Mouse (Mus musculus): ENCODE measurements around the gene Negr1. TPM values are rescaled to one million over a fixed set of nuclear protein-coding genes. Genes with fewer than 3 reads are reported as not detected.
A peak's percentile ranks its signal among the peaks of the same experiment; 100 is the strongest.

Gene Negr1
- polyA plus RNA-seq, 1 experiment from 2014 or later: 5.3 TPM

DNA sequence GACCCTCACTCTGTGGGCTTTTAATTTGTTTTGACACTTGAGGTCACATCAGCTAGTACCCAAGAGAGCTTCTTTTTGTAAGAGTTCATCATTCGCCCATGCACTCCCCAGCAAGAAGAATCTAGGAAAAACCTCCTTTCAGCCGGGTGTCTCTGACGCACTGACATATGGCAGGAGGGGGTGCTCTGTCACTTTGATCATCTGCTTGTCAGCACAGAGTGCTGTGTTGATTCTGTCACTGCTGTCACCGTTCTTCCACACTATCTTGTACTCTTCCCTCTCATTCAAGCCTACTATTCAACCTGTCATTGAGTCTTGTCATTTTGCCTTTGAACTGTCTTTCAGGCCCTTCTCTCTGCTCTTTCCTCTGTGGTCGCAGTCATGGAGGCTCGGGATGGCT is 385.8 kb downstream of the Negr1 start:
- Histone ChIP-seq H3K4me1 (replicated peaks; ENCODE audit: control insufficient read depth, insufficient read depth, low read length) (no peaks in the 10 kb centered on the region), H3K9ac (ENCODE audit: low read length) (no peak overlapping the region), H3K27ac (ENCODE audit: low read depth, low read length) (no peak overlapping the region), H3K4me2 (ENCODE audit: low read depth, low read length, severe bottlenecking) (no peak overlapping the region), H3K36me3 (ENCODE audit: control insufficient read depth, insufficient read depth, low read length) (no peaks in the 10 kb centered on the region), H3K4me3 (ENCODE audit: low read depth, low read length) (no peak overlapping the region), H3K27me3 (ENCODE audit: control insufficient read depth, insufficient read depth, low read length) (no peaks in the 10 kb centered on the region), H3K9me3 (ENCODE audit: control insufficient read depth, low read length) (no peaks in the 10 kb centered on the region)
- no peak for DNase-seq (ENCODE audit: low spot score)
- WGBS: 79% methylated on average over 6 of the region's 6 CpGs
- no peak; the same call in 1 of the 2 replicates for ATAC-seq (replicated peaks; ENCODE audit: low FRiP score)

DNA sequence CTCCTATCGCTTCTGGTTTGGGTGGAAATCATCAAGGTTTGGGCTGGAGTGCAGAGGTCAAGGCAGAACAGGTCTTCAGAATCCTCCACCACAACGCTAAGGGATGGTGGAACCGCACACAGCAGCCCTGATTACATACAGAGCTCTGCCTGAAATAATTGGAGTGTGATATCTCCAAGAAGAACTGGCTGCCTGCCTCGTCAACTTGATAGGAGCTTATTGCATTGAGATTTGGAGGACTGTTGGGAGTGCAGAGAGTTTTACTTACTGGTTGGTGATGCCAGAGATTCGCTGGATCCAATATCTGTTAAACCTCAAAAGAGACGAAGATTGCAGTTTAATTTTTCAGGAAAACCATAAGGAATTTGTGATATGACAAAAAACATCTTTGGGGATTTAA is 391.4 kb downstream of the Negr1 start:
- Histone ChIP-seq H3K4me2 (ENCODE audit: low read depth, low read length, severe bottlenecking) (no peak overlapping the region), H3K9me3 (ENCODE audit: control insufficient read depth, low read length) (no peaks in the 10 kb centered on the region), H3K36me3 (ENCODE audit: control insufficient read depth, insufficient read depth, low read length) (no peaks in the 10 kb centered on the region), H3K4me3 (ENCODE audit: low read depth, low read length) (no peak overlapping the region), H3K27me3 (ENCODE audit: control insufficient read depth, insufficient read depth, low read length) (no peaks in the 10 kb centered on the region), H3K4me1 (replicated peaks; ENCODE audit: control insufficient read depth, insufficient read depth, low read length) (no peaks in the 10 kb centered on the region), H3K27ac (ENCODE audit: low read depth, low read length) (no peak overlapping the region), H3K9ac (ENCODE audit: low read length) (no peak overlapping the region)
- 81% methylated on average over 6 of the region's 6 CpGs for WGBS
- DNase-seq (ENCODE audit: low spot score): no peak
- no peak for ATAC-seq (replicated peaks; ENCODE audit: low FRiP score)

DNA sequence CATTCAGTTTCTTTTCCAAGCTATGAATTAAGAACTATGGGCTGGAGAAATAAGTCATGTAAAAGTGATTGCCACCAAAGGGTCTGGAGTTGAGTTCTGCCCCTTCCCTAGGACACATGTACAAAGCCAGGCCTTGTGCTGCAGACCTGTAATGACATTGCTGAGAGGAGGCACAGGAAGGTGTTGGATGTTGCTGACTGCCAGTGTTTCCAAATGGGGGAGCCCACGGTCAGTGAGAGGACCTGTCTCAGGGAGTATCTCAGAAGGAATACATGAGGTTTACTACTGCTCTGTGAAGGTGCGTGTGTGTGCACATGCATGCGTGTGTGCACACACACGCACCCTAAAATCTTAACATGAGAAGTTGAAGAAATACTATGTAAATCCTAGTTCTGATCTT is 393.5 kb downstream of the Negr1 start:
- ATAC-seq (replicated peaks; ENCODE audit: low FRiP score): no peak
- H3K4me1 ChIP-seq (replicated peaks; ENCODE audit: control insufficient read depth, insufficient read depth, low read length): no peaks in the 10 kb centered on the region
- DNase-seq (ENCODE audit: low spot score): no peak
- H3K4me2 ChIP-seq (ENCODE audit: low read depth, low read length, severe bottlenecking): no peak overlapping the region
- H3K9ac ChIP-seq (ENCODE audit: low read length): no peak overlapping the region
- WGBS: 85% methylated on average over 4 of the region's 4 CpGs
- no peaks in the 10 kb centered on the region for H3K9me3 ChIP-seq (ENCODE audit: control insufficient read depth, low read length)
- H3K27me3 ChIP-seq (ENCODE audit: control insufficient read depth, insufficient read depth, low read length): no peaks in the 10 kb centered on the region
- no peak overlapping the region for H3K27ac ChIP-seq (ENCODE audit: low read depth, low read length)
- no peaks in the 10 kb centered on the region for H3K36me3 ChIP-seq (ENCODE audit: control insufficient read depth, insufficient read depth, low read length)
- H3K4me3 ChIP-seq (ENCODE audit: low read depth, low read length): no peak overlapping the region

DNA sequence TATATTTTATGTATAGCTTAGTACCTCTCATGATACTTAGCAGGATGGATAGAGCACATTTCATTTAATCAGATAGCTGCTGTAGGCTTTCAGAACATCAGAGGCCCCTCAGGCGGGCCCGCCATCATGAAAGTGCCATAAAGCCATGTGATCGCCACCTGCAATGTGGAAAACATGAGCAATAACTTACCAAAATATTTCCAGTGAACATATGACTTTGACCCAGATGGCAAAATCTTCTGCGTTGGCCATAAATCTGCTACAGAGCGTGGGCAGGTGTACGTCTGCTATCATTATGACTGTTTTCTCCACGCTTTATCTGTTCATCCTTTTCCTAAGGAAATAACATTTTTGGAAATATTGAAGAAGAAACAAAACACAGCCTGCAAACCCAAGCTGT is 397.0 kb downstream of the Negr1 start:
- 97% methylated on average over 7 of the region's 7 CpGs for WGBS
- ATAC-seq (replicated peaks; ENCODE audit: low FRiP score): no peak
- H3K9me3 ChIP-seq (ENCODE audit: control insufficient read depth, low read length): no peaks in the 10 kb centered on the region
- no peak for DNase-seq (ENCODE audit: low spot score)
- no peak overlapping the region for H3K4me3 ChIP-seq (ENCODE audit: low read depth, low read length)
- H3K27me3 ChIP-seq (ENCODE audit: control insufficient read depth, insufficient read depth, low read length): no peaks in the 10 kb centered on the region
- no peaks in the 10 kb centered on the region for H3K4me1 ChIP-seq (replicated peaks; ENCODE audit: control insufficient read depth, insufficient read depth, low read length)
- H3K27ac ChIP-seq (ENCODE audit: low read depth, low read length): no peak overlapping the region
- H3K4me2 ChIP-seq (ENCODE audit: low read depth, low read length, severe bottlenecking): no peak overlapping the region
- H3K36me3 ChIP-seq (ENCODE audit: control insufficient read depth, insufficient read depth, low read length): no peaks in the 10 kb centered on the region
- H3K9ac ChIP-seq (ENCODE audit: low read length): no peak overlapping the region

DNA sequence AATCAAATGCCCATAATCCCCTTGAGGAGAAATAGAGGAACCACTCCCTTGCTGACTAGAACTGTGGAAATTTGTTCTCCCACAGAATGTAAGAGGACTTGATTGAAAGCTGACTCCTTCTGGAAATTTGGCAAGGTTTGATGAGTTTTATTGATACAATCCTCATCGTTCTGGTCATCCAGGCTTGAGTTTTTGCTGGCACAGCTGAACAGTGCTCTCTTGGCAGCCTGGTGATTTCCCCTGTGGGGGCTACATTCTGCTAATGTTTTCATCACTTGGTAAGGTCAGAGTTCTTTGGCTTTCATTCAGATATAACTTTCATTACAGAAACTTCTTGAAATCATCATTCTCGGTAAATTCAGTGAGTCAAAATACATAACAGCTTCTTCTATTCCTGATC is 407.2 kb downstream of the Negr1 start:
- H3K4me3 ChIP-seq (ENCODE audit: low read depth, low read length): no peak overlapping the region
- no peaks in the 10 kb centered on the region for H3K4me1 ChIP-seq (replicated peaks; ENCODE audit: control insufficient read depth, insufficient read depth, low read length)
- H3K27me3 ChIP-seq (ENCODE audit: control insufficient read depth, insufficient read depth, low read length): no peaks in the 10 kb centered on the region
- no peaks in the 10 kb centered on the region for H3K9me3 ChIP-seq (ENCODE audit: control insufficient read depth, low read length)
- no peaks in the 10 kb centered on the region for H3K36me3 ChIP-seq (ENCODE audit: control insufficient read depth, insufficient read depth, low read length)
- H3K4me2 ChIP-seq (ENCODE audit: low read depth, low read length, severe bottlenecking): no peak overlapping the region
- no peak overlapping the region for H3K9ac ChIP-seq (ENCODE audit: low read length)
- no peak for DNase-seq (ENCODE audit: low spot score)
- WGBS: 85% methylated on average over 2 of the region's 2 CpGs
- H3K27ac ChIP-seq (ENCODE audit: low read depth, low read length): no peak overlapping the region
- ATAC-seq (replicated peaks; ENCODE audit: low FRiP score): no peak

DNA sequence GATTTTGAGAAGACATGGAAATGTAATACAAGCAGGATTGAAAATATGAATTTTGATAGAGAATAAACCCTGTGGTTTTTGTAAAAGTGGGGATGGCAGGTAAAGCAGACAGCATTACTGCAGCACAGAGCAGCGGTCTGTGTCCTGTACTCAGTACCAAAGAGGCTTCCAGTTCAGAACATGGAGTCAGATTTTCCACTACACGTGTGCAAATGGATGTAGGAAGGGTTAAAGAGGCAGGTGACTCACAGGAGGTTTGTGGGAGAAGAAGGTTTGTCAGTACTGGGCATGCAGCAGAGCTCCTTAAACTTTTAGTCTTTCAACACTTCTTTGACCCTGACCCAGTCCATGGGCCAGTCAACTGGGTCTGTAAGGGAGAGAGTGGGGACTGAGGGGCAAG is 409.5 kb downstream of the Negr1 start:
- Histone ChIP-seq H3K27ac (ENCODE audit: low read depth, low read length) (no peak overlapping the region), H3K9ac (ENCODE audit: low read length) (no peak overlapping the region), H3K9me3 (ENCODE audit: control insufficient read depth, low read length) (no peaks in the 10 kb centered on the region), H3K4me1 (replicated peaks; ENCODE audit: control insufficient read depth, insufficient read depth, low read length) (no peaks in the 10 kb centered on the region), H3K4me2 (ENCODE audit: low read depth, low read length, severe bottlenecking) (no peak overlapping the region), H3K4me3 (ENCODE audit: low read depth, low read length) (no peak overlapping the region), H3K27me3 (ENCODE audit: control insufficient read depth, insufficient read depth, low read length) (no peaks in the 10 kb centered on the region), H3K36me3 (ENCODE audit: control insufficient read depth, insufficient read depth, low read length) (no peaks in the 10 kb centered on the region)
- no peak for ATAC-seq (replicated peaks; ENCODE audit: low FRiP score)
- no peak for DNase-seq (ENCODE audit: low spot score)
- WGBS: 83% methylated on average over 2 of the region's 2 CpGs

DNA sequence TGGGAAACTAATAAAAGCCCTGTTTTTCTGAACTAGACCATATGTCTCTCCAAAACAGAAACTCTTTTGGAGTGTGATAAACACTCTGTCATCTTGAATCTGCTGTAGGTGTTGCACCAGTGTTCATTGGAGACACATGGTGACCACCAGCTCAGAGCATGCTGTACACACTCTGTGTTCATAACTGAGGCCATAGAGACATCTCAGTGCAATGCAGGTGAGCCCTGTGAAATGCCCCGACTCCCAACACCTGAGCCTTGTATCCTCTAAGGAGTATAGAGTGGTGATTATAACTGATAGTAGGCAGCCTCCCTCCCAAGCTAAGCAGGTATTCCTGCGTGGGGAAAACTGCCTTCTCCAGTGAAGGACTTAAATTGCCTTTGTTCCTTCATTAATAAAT is 415.2 kb downstream of the Negr1 start:
- no peaks in the 10 kb centered on the region for H3K27me3 ChIP-seq (ENCODE audit: control insufficient read depth, insufficient read depth, low read length)
- WGBS: 70% methylated on average over 2 of the region's 2 CpGs
- DNase-seq (ENCODE audit: low spot score): no peak
- H3K4me2 ChIP-seq (ENCODE audit: low read depth, low read length, severe bottlenecking): no peak overlapping the region
- H3K9ac ChIP-seq (ENCODE audit: low read length): no peak overlapping the region
- no peak for ATAC-seq (replicated peaks; ENCODE audit: low FRiP score)
- no peaks in the 10 kb centered on the region for H3K36me3 ChIP-seq (ENCODE audit: control insufficient read depth, insufficient read depth, low read length)
- no peak overlapping the region for H3K27ac ChIP-seq (ENCODE audit: low read depth, low read length)
- no peak overlapping the region for H3K4me3 ChIP-seq (ENCODE audit: low read depth, low read length)
- H3K4me1 ChIP-seq (replicated peaks; ENCODE audit: control insufficient read depth, insufficient read depth, low read length): no peaks in the 10 kb centered on the region
- H3K9me3 ChIP-seq (ENCODE audit: control insufficient read depth, low read length): no peaks in the 10 kb centered on the region

DNA sequence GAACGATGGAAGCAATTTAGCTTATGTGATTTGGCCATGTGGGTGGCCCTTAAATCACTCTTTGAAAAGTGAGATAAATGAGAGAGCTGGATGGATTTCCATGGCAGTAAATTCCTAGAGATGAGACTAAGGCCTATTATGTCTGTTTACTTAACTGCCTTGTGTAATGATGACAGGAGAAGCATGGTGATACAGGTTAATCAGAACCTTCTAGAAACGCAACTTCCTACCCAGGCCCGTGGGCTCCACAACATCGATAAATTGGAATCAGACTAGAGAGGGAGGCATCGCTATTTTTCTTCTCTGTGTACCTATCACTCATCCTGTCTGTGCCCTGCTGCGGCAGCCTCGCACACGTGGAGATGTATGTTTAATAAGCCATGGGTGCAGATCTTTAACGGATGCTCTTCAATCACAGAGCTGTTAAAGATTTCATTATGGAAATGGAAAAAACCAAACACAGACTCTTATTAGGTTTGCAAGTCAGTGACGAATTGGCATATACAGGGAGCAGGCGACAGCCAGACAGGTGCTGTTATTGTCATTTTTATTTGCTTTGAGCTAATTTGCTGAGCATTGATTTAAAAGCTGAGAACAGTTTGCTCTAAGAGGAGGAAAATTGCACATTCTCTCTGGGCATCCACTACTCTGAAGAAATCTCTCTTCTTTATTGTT is 418.6 kb downstream of the Negr1 start:
- Histone ChIP-seq H3K27me3 (ENCODE audit: control insufficient read depth, insufficient read depth, low read length) (no peaks in the 10 kb centered on the region), H3K9me3 (ENCODE audit: control insufficient read depth, low read length) (no peaks in the 10 kb centered on the region), H3K9ac (ENCODE audit: low read length) (no peak overlapping the region), H3K27ac (ENCODE audit: low read depth, low read length) (no peak overlapping the region), H3K4me3 (ENCODE audit: low read depth, low read length) (no peak overlapping the region), H3K4me1 (replicated peaks; ENCODE audit: control insufficient read depth, insufficient read depth, low read length) (no peaks in the 10 kb centered on the region), H3K36me3 (ENCODE audit: control insufficient read depth, insufficient read depth, low read length) (no peaks in the 10 kb centered on the region), H3K4me2 (ENCODE audit: low read depth, low read length, severe bottlenecking) (no peak overlapping the region)
- DNase-seq (ENCODE audit: low spot score): no peak
- no peak for ATAC-seq (replicated peaks; ENCODE audit: low FRiP score)
- WGBS: 85% methylated on average over 11 of the region's 11 CpGs

DNA sequence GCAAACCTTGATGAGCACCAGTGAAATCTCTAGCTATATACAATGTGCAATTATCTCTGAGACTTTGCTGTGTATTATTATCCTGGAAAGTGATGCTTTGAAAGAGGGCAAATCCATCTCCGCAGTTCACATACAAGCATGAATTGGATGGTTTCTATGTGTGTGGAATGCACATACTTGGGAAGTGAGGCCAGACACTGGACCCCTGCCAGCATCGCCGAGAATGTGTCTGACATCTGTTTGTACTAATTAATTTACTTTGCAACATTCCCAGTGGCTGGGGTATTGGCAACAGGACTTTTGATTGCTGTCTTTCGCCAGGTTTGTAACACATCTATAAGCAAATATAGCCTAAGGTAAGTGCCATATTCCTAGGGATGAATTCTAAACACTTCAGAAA is 420.5 kb downstream of the Negr1 start:
- Histone ChIP-seq H3K4me1 (replicated peaks; ENCODE audit: control insufficient read depth, insufficient read depth, low read length) (no peaks in the 10 kb centered on the region), H3K27me3 (ENCODE audit: control insufficient read depth, insufficient read depth, low read length) (no peaks in the 10 kb centered on the region), H3K9me3 (ENCODE audit: control insufficient read depth, low read length) (no peaks in the 10 kb centered on the region), H3K36me3 (ENCODE audit: control insufficient read depth, insufficient read depth, low read length) (no peaks in the 10 kb centered on the region), H3K4me2 (ENCODE audit: low read depth, low read length, severe bottlenecking) (no peak overlapping the region), H3K4me3 (ENCODE audit: low read depth, low read length) (no peak overlapping the region), H3K9ac (ENCODE audit: low read length) (no peak overlapping the region), H3K27ac (ENCODE audit: low read depth, low read length) (no peak overlapping the region)
- DNase-seq (ENCODE audit: low spot score) (peak; percentile 66), ATAC-seq (replicated peaks; ENCODE audit: low FRiP score) (peak; percentile 81)
- WGBS: 52% methylated on average over 4 of the region's 4 CpGs
